Mouse (Mus musculus): Measurements from ENCODE around the gene Fzd9. TPM values are rescaled to one million over a fixed set of nuclear protein-coding genes. Genes with fewer than 3 reads are reported as not detected.
"Not testable (repeated sequence)": the region's sequence is repeated elsewhere in the genome, so short reads cannot be mapped to it uniquely, and the experiment has no call there.

The Fzd9 gene
- total and polyA plus RNA-seq, 2 experiments from 2014 or later, result 14.9 to 38.7 TPM

DNA sequence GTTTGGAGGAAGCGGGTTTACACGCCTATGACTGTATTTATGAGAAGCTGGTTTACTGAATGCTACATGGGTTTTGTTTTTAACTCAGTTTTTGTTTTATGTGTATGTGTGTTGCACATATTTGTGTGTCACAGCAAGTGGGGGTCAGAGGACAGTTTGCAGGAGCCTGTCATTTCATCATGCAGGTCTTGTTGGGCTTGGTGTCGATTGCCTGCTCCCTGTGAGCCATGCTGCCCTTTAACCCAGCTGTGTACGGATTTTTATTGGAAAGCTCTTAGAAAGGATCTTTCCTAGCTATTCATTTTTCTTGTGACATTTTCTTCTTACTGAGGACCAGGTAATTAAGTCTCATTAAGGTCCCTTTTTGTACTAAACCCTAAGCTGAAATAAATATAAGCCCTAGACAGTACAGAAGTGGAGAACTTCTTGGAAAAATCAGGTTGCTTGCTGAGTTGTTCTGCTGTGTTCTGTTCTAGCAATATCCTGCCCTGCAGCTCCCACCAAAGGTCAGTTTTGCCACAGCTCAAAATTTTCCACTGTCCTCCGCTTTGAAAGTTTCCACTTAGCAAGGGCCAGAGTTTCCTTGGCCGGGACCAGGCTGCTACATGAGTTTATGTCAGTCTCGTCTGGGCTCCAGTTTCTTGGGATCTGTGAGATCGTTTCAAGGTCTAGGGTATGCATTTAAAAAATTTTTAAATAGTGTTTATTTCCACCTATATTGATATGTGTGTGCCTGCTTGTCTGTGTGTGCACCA lies 17.7 kb downstream of the Fzd9 start:
- Histone ChIP-seq H3K36me3 (ENCODE audit: insufficient read depth, low read length) (peaks cover 74% of the 10 kb centered on the region), H3K9ac (replicated peaks; ENCODE audit: low read length, poor library complexity, severe bottlenecking) (no peak overlapping the region), H3K4me3 (ENCODE audit: low read depth, low read length) (no peak overlapping the region), H3K4me1 (ENCODE audit: insufficient read depth, low read length) (no peaks in the 10 kb centered on the region), H3K27me3 (ENCODE audit: insufficient read depth, low read length) (no peaks in the 10 kb centered on the region), H3K4me2 (ENCODE audit: low read depth, low read length, poor library complexity, severe bottlenecking) (no peak overlapping the region), H3K9me3 (ENCODE audit: low read length) (no peaks in the 10 kb centered on the region), H3K27ac (ENCODE audit: low read depth, low read length) (no peak overlapping the region)
- ATAC-seq (ENCODE audit: low FRiP score) (no peak), DNase-seq (ENCODE audit: low spot score) (no peak)
- TF ChIP-seq CTCF (IDR thresholded peaks at IDR 0.05), result no peak
- 91% methylated on average over 8 of the region's 8 CpGs for WGBS

- H3K4me1 ChIP-seq (ENCODE audit: insufficient read depth, low read length), result no peaks in the 10 kb centered on the region
- DNase-seq (ENCODE audit: low spot score) (no peak), ATAC-seq (ENCODE audit: low FRiP score) (no peak)
- no peaks in the 10 kb centered on the region for H3K9me3 ChIP-seq (ENCODE audit: low read length)
- no peak overlapping the region for H3K27ac ChIP-seq (ENCODE audit: low read depth, low read length)
- no peak overlapping the region for H3K9ac ChIP-seq (replicated peaks; ENCODE audit: low read length, poor library complexity, severe bottlenecking)
- H3K4me3 ChIP-seq (ENCODE audit: low read depth, low read length), result no peak overlapping the region
- H3K4me2 ChIP-seq (ENCODE audit: low read depth, low read length, poor library complexity, severe bottlenecking), result no peak overlapping the region
- WGBS, result 91% methylated on average over 4 of the region's 4 CpGs
- H3K36me3 ChIP-seq (ENCODE audit: insufficient read depth, low read length), result peaks cover 67% of the 10 kb centered on the region
- TF ChIP-seq CTCF (IDR thresholded peaks at IDR 0.05), result no peak
- H3K27me3 ChIP-seq (ENCODE audit: insufficient read depth, low read length), result no peaks in the 10 kb centered on the region
Measured at GRCm38 (mm10) chr5:135230186-135230585, 20.8 kb downstream of the Fzd9 start.

DNA sequence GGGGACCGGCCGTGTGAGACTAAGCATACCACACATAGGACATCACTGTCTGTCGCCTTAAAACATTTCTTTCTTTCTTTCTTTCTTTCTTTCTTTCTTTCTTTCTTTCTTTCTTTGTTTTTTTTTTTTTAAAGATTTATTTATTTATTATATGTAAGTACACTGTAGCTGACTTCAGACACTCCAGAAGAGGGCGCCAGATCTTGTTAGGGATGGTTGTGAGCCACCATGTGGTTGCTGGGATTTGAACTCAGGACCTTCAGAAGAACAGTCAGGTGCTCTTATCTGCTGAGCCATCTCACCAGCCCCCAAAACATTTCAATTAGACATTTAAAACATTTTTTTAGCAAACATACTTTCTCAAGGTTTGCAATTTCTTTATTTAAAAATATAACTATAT lies 25.2 kb downstream of the Fzd9 start:
- not testable (repeated sequence) for H3K4me3 ChIP-seq (ENCODE audit: low read depth, low read length); H3K9me3 ChIP-seq (ENCODE audit: low read length); ATAC-seq (ENCODE audit: low FRiP score); DNase-seq (ENCODE audit: low spot score); H3K4me2 ChIP-seq (ENCODE audit: low read depth, low read length, poor library complexity, severe bottlenecking); H3K9ac ChIP-seq (replicated peaks; ENCODE audit: low read length, poor library complexity, severe bottlenecking); H3K27me3 ChIP-seq (ENCODE audit: insufficient read depth, low read length); H3K4me1 ChIP-seq (ENCODE audit: insufficient read depth, low read length); H3K27ac ChIP-seq (ENCODE audit: low read depth, low read length)
- WGBS, result 91% methylated on average over 4 of the region's 4 CpGs
- peaks cover 55% of the 10 kb centered on the region for H3K36me3 ChIP-seq (ENCODE audit: insufficient read depth, low read length)

DNA sequence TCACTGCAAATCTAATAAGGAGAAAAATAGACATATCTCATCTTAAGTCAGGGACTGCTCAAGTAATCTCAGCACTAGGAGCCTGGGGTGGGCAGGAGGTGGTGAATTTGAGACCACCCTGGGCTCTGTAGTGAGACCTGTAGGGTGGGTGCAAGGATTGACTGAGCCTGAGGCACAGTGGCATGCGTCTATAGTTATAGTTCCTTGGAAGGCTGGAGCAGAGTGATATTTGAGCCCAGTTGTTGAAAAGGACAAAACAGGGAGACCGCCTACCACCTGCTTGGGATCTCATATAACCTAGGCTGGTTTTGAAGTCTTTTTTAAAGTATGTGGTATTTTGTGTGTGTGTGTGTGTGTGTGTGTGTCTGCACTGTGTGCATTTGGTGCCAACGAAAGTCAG lies 26.9 kb downstream of the Fzd9 start:
- TF ChIP-seq CTCF (IDR thresholded peaks at IDR 0.05), result no peak
- Histone ChIP-seq H3K4me3 (ENCODE audit: low read depth, low read length) (no peak overlapping the region), H3K9me3 (ENCODE audit: low read length) (no peaks in the 10 kb centered on the region), H3K4me2 (ENCODE audit: low read depth, low read length, poor library complexity, severe bottlenecking) (no peak overlapping the region), H3K9ac (replicated peaks; ENCODE audit: low read length, poor library complexity, severe bottlenecking) (no peak overlapping the region), H3K4me1 (ENCODE audit: insufficient read depth, low read length) (no peaks in the 10 kb centered on the region), H3K27me3 (ENCODE audit: insufficient read depth, low read length) (no peaks in the 10 kb centered on the region), H3K27ac (ENCODE audit: low read depth, low read length) (no peak overlapping the region), H3K36me3 (ENCODE audit: insufficient read depth, low read length) (peaks cover 48% of the 10 kb centered on the region)
- 94% methylated on average over 3 of the region's 3 CpGs for WGBS
- DNase-seq (ENCODE audit: low spot score) (no peak), ATAC-seq (ENCODE audit: low FRiP score) (no peak)

DNA sequence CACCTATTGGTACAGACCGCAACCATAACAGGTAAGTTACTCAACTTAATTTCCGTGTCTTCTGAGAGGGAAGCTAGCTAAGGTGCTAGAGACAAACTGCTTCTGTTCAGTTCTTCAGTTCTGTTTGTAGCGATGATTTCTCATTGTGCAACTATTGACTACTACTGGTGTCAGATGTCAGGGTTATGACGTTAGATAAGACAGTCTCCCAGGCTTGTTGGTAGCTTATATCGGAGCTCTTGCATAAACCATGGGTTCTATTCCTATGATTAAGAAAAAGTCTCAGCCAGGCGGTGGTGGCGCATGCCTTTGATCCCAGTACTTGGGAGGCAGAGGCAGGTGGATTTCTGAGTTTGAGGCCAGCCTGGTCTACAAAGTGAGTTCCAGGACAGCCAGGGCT lies 29.0 kb downstream of the Fzd9 start:
- 93% methylated on average over 7 of the region's 7 CpGs for WGBS
- Histone ChIP-seq H3K9me3 (ENCODE audit: low read length) (no peaks in the 10 kb centered on the region), H3K4me1 (ENCODE audit: insufficient read depth, low read length) (no peaks in the 10 kb centered on the region), H3K27ac (ENCODE audit: low read depth, low read length) (no peak overlapping the region), H3K4me3 (ENCODE audit: low read depth, low read length) (no peak overlapping the region), H3K36me3 (ENCODE audit: insufficient read depth, low read length) (peaks cover 53% of the 10 kb centered on the region), H3K9ac (replicated peaks; ENCODE audit: low read length, poor library complexity, severe bottlenecking) (no peak overlapping the region), H3K4me2 (ENCODE audit: low read depth, low read length, poor library complexity, severe bottlenecking) (no peak overlapping the region), H3K27me3 (ENCODE audit: insufficient read depth, low read length) (no peaks in the 10 kb centered on the region)
- ATAC-seq (ENCODE audit: low FRiP score) (no peak), DNase-seq (ENCODE audit: low spot score) (no peak)
- TF ChIP-seq CTCF (IDR thresholded peaks at IDR 0.05), result no peak

GRCm38 (mm10) chr5:135220941-135221340 lies 30.1 kb downstream of the Fzd9 start:
- H3K4me1 ChIP-seq (ENCODE audit: insufficient read depth, low read length), result no peaks in the 10 kb centered on the region
- no peak overlapping the region for H3K27ac ChIP-seq (ENCODE audit: low read depth, low read length)
- peaks cover 55% of the 10 kb centered on the region for H3K36me3 ChIP-seq (ENCODE audit: insufficient read depth, low read length)
- no peak for TF ChIP-seq CTCF (IDR thresholded peaks at IDR 0.05)
- H3K9me3 ChIP-seq (ENCODE audit: low read length), result no peaks in the 10 kb centered on the region
- ATAC-seq (ENCODE audit: low FRiP score) (no peak), DNase-seq (ENCODE audit: low spot score) (no peak)
- no peaks in the 10 kb centered on the region for H3K27me3 ChIP-seq (ENCODE audit: insufficient read depth, low read length)
- no peak overlapping the region for H3K9ac ChIP-seq (replicated peaks; ENCODE audit: low read length, poor library complexity, severe bottlenecking)
- no peak overlapping the region for H3K4me3 ChIP-seq (ENCODE audit: low read depth, low read length)
- no peak overlapping the region for H3K4me2 ChIP-seq (ENCODE audit: low read depth, low read length, poor library complexity, severe bottlenecking)

All from midbrain, postnatal 0 days (tissue).